Mouse (Mus musculus) liver, postnatal 0 days (tissue): ENCODE results near the gene Lrrc8c.

Source experiments
- CTCF ChIP-seq: sonication (generic); IDR thresholded peaks from 2 replicates; pipeline ENCODE4 v1.5.1; 2016; ENCODE audit warnings: antibody characterized with exemption, low read depth
- EP300 ChIP-seq: IDR thresholded peaks from 2 replicates; pipeline ENCODE4 v1.6.1; 2016; ENCODE audit warnings: antibody characterized with exemption, low read depth, mild to moderate bottlenecking

GRCm38 (mm10) chr5:105535186-105535585, 16.0 kb downstream of the Lrrc8c start:
- TF ChIP-seq EP300 (no peak), CTCF (no peak)
